Mouse (Mus musculus): Measurements from ENCODE around the gene Map4. TPM values are rescaled to one million over a fixed set of nuclear protein-coding genes. Genes with fewer than 3 reads are reported as not detected.

Gene Map4
- polyA plus RNA-seq, 1 experiment from 2014 or later, result 25.4 TPM

GRCm38 (mm10) chr9:110044373-110044772 lies 113.1 kb downstream of the Map4 start:
- DNase-seq (ENCODE audit: low spot score) (no peak), ATAC-seq (ENCODE audit: low FRiP score, low TSS enrichment) (no peak)
- TF ChIP-seq EP300 (optimal IDR thresholded peaks at IDR 0.05), result no peak
- TF ChIP-seq CTCF (IDR thresholded peaks at IDR 0.05; ENCODE audit: low read depth), result no peak
- Histone ChIP-seq H3K4me3 (ENCODE audit: low read depth, low read length) (no peak overlapping the region), H3K9me3 (ENCODE audit: control insufficient read depth, low read length) (no peaks in the 10 kb centered on the region), H3K4me2 (replicated peaks; ENCODE audit: low read depth) (no peak overlapping the region), H3K9ac (ENCODE audit: low read length) (no peak overlapping the region), H3K4me1 (replicated peaks; ENCODE audit: control insufficient read depth, insufficient read depth) (no peaks in the 10 kb centered on the region), H3K27me3 (ENCODE audit: control insufficient read depth, insufficient read depth, low read length) (no peaks in the 10 kb centered on the region), H3K36me3 (ENCODE audit: control insufficient read depth, insufficient read depth, low read length) (no peaks in the 10 kb centered on the region; the same call in 1 of the 2 replicates), H3K27ac (replicated peaks) (no peak overlapping the region)
- WGBS, result 54% methylated on average over 4 of the region's 4 CpGs

- TF ChIP-seq EP300 (optimal IDR thresholded peaks at IDR 0.05) (no peak), CTCF (IDR thresholded peaks at IDR 0.05; ENCODE audit: low read depth) (no peak)
- Histone ChIP-seq H3K4me1 (replicated peaks; ENCODE audit: control insufficient read depth, insufficient read depth) (no peaks in the 10 kb centered on the region), H3K27me3 (ENCODE audit: control insufficient read depth, insufficient read depth, low read length) (no peaks in the 10 kb centered on the region), H3K4me3 (ENCODE audit: low read depth, low read length) (no peak overlapping the region), H3K9ac (ENCODE audit: low read length) (no peak overlapping the region), H3K36me3 (ENCODE audit: control insufficient read depth, insufficient read depth, low read length) (no peaks in the 10 kb centered on the region), H3K4me2 (replicated peaks; ENCODE audit: low read depth) (no peak overlapping the region), H3K27ac (replicated peaks) (no peak overlapping the region), H3K9me3 (ENCODE audit: control insufficient read depth, low read length) (no peaks in the 10 kb centered on the region)
- ATAC-seq (ENCODE audit: low FRiP score, low TSS enrichment) (no peak), DNase-seq (ENCODE audit: low spot score) (no peak)
Observed at GRCm38 (mm10) chr9:110045763-110046377, 114.6 kb downstream of the Map4 start.

GRCm38 (mm10) chr9:110047260-110047659 lies 116.0 kb downstream of the Map4 start:
- no peak overlapping the region for H3K27ac ChIP-seq (replicated peaks)

GRCm38 (mm10) chr9:110047857-110048256 lies 116.6 kb downstream of the Map4 start:
- H3K4me1 ChIP-seq (replicated peaks; ENCODE audit: control insufficient read depth, insufficient read depth), result no peaks in the 10 kb centered on the region
- DNase-seq (ENCODE audit: low spot score) (no peak), ATAC-seq (ENCODE audit: low FRiP score, low TSS enrichment) (no peak)
- no peak overlapping the region for H3K4me2 ChIP-seq (replicated peaks; ENCODE audit: low read depth)
- TF ChIP-seq CTCF (IDR thresholded peaks at IDR 0.05; ENCODE audit: low read depth), result no peak
- no peak for TF ChIP-seq EP300 (optimal IDR thresholded peaks at IDR 0.05)
- H3K9ac ChIP-seq (ENCODE audit: low read length), result no peak overlapping the region
- 59% methylated on average over 3 of the region's 3 CpGs for WGBS
- no peaks in the 10 kb centered on the region for H3K9me3 ChIP-seq (ENCODE audit: control insufficient read depth, low read length)
- H3K27ac ChIP-seq (replicated peaks), result no peak overlapping the region
- H3K4me3 ChIP-seq (ENCODE audit: low read depth, low read length), result no peak overlapping the region
- H3K36me3 ChIP-seq (ENCODE audit: control insufficient read depth, insufficient read depth, low read length), result no peaks in the 10 kb centered on the region
- H3K27me3 ChIP-seq (ENCODE audit: control insufficient read depth, insufficient read depth, low read length), result no peaks in the 10 kb centered on the region

More at GRCm38 (mm10) chr9:110047260-110047659, 116.0 kb downstream of the Map4 start:
- no peak for ATAC-seq (ENCODE audit: low FRiP score, low TSS enrichment)
- TF ChIP-seq CTCF (IDR thresholded peaks at IDR 0.05; ENCODE audit: low read depth), result no peak
- TF ChIP-seq EP300 (optimal IDR thresholded peaks at IDR 0.05), result no peak
- Histone ChIP-seq H3K4me3 (ENCODE audit: low read depth, low read length) (no peak overlapping the region), H3K4me1 (replicated peaks; ENCODE audit: control insufficient read depth, insufficient read depth) (no peaks in the 10 kb centered on the region), H3K27me3 (ENCODE audit: control insufficient read depth, insufficient read depth, low read length) (no peaks in the 10 kb centered on the region), H3K9me3 (ENCODE audit: control insufficient read depth, low read length) (no peaks in the 10 kb centered on the region), H3K4me2 (replicated peaks; ENCODE audit: low read depth) (no peak overlapping the region), H3K9ac (ENCODE audit: low read length) (no peak overlapping the region), H3K36me3 (ENCODE audit: control insufficient read depth, insufficient read depth, low read length) (no peaks in the 10 kb centered on the region)
- no peak for DNase-seq (ENCODE audit: low spot score)

GRCm38 (mm10) chr9:110051184-110051583 lies 119.9 kb downstream of the Map4 start:
- Histone ChIP-seq H3K27me3 (ENCODE audit: control insufficient read depth, insufficient read depth, low read length) (no peaks in the 10 kb centered on the region), H3K36me3 (ENCODE audit: control insufficient read depth, insufficient read depth, low read length) (no peaks in the 10 kb centered on the region), H3K27ac (replicated peaks) (no peak overlapping the region), H3K9ac (ENCODE audit: low read length) (no peak overlapping the region), H3K4me1 (replicated peaks; ENCODE audit: control insufficient read depth, insufficient read depth) (no peaks in the 10 kb centered on the region), H3K4me2 (replicated peaks; ENCODE audit: low read depth) (no peak overlapping the region), H3K9me3 (ENCODE audit: control insufficient read depth, low read length) (no peaks in the 10 kb centered on the region), H3K4me3 (ENCODE audit: low read depth, low read length) (no peak overlapping the region)
- TF ChIP-seq CTCF (IDR thresholded peaks at IDR 0.05; ENCODE audit: low read depth) (no peak), EP300 (optimal IDR thresholded peaks at IDR 0.05) (no peak)
- ATAC-seq (ENCODE audit: low FRiP score, low TSS enrichment), result no peak
- DNase-seq (ENCODE audit: low spot score), result no peak

GRCm38 (mm10) chr9:110051869-110052661 lies 120.8 kb downstream of the Map4 start:
- Histone ChIP-seq H3K9me3 (ENCODE audit: control insufficient read depth, low read length) (no peaks in the 10 kb centered on the region), H3K27ac (replicated peaks) (no peak overlapping the region), H3K36me3 (ENCODE audit: control insufficient read depth, insufficient read depth, low read length) (no peaks in the 10 kb centered on the region), H3K4me3 (ENCODE audit: low read depth, low read length) (no peak overlapping the region), H3K4me1 (replicated peaks; ENCODE audit: control insufficient read depth, insufficient read depth) (no peaks in the 10 kb centered on the region), H3K4me2 (replicated peaks; ENCODE audit: low read depth) (no peak overlapping the region), H3K9ac (ENCODE audit: low read length) (no peak overlapping the region), H3K27me3 (ENCODE audit: control insufficient read depth, insufficient read depth, low read length) (no peaks in the 10 kb centered on the region)
- no peak for ATAC-seq (ENCODE audit: low FRiP score, low TSS enrichment)
- 68% methylated on average over 23 of the region's 23 CpGs for WGBS
- TF ChIP-seq CTCF (IDR thresholded peaks at IDR 0.05; ENCODE audit: low read depth) (no peak), EP300 (optimal IDR thresholded peaks at IDR 0.05) (no peak)
- no peak for DNase-seq (ENCODE audit: low spot score)

Data from stomach, postnatal 0 days (tissue).